Mouse (Mus musculus): Measurements from ENCODE around the gene Ddx42. TPM values are rescaled to one million over a fixed set of nuclear protein-coding genes. Genes with fewer than 3 reads are reported as not detected.
"Not testable (repeated sequence)": the region's sequence is repeated elsewhere in the genome, so short reads cannot be mapped to it uniquely, and the experiment has no call there.

Gene Ddx42
- total and polyA plus RNA-seq, 2 experiments from 2014 or later = 17.8 to 29.2 TPM

DNA sequence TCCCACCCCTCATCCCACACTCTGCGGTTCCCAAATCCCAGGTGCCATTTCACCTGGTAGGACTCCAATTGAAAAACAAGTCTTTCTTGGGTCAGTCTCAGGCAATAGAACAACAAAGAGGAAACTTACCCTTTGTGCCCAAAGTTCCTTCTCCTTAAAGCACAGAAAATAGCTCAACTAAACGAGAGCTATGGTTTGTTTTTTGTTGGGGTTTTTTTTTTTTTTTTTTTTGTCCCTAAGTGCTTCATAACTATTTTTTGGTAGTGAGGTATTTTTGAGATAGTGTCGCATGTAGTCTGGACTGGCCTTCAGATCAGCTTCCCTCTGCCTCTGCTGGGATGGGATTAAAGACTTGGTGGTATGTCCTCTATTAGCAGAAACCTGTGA, 22.6 kb upstream of the Ddx42 start:
- TF ChIP-seq EP300 (IDR thresholded peaks at IDR 0.05; ENCODE audit: low read depth) (no peak), CTCF (IDR thresholded peaks at IDR 0.05; ENCODE audit: low read depth) (no peak)
- ATAC-seq (ENCODE audit: insufficient read depth, low read depth) (no peak), DNase-seq (ENCODE audit: low spot score) (no peak)
- Histone ChIP-seq H3K27me3 (ENCODE audit: control insufficient read depth, insufficient read depth, low read length) (no peaks in the 10 kb centered on the region), H3K27ac (ENCODE audit: low read depth) (peak overlapping the region; percentile 80), H3K4me3 (ENCODE audit: low read depth, low read length) (peak overlapping the region; percentile 73), H3K9ac (replicated peaks; ENCODE audit: low read depth, low read length) (peak overlapping the region; percentile 62; the same call in 1 of the 2 replicates), H3K4me1 (ENCODE audit: control insufficient read depth, insufficient read depth) (peaks cover 4% of the 10 kb centered on the region), H3K4me2 (ENCODE audit: low read depth, low read length) (peak overlapping the region; percentile 76), H3K36me3 (replicated peaks; ENCODE audit: control insufficient read depth, insufficient read depth, low read length) (peaks cover 28% of the 10 kb centered on the region), H3K9me3 (replicated peaks; ENCODE audit: control insufficient read depth, low read length) (no peaks in the 10 kb centered on the region)
- 32% methylated on average over 3 of the region's 3 CpGs for WGBS

DNA sequence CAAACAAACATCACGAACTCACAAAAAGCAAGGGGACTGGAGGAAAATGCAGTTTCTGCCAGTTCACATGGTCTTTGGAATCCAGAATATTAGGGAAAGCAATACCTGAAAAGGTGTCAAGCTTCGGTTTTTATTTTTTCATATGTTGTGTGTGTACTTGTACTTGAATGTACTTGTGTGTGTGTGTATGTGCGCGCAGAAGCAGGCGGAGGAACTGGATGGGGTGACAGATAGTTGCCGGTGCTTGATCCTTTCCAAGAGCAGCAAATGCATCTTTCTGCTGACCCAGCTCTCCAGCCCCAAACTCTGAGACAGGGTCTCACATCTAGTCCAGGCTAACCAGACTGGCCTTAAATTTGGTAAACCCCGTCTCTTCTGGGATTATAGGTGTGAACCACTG, 21.8 kb upstream of the Ddx42 start:
- Histone ChIP-seq H3K9me3 (replicated peaks; ENCODE audit: control insufficient read depth, low read length) (no peaks in the 10 kb centered on the region), H3K27me3 (ENCODE audit: control insufficient read depth, insufficient read depth, low read length) (no peaks in the 10 kb centered on the region), H3K4me3 (ENCODE audit: low read depth, low read length) (no peak overlapping the region), H3K27ac (ENCODE audit: low read depth) (peak overlapping the region; percentile 34; the same call in 1 of the 2 replicates), H3K4me1 (ENCODE audit: control insufficient read depth, insufficient read depth) (peaks cover 4% of the 10 kb centered on the region), H3K4me2 (ENCODE audit: low read depth, low read length) (no peak overlapping the region), H3K9ac (replicated peaks; ENCODE audit: low read depth, low read length) (no peak overlapping the region), H3K36me3 (replicated peaks; ENCODE audit: control insufficient read depth, insufficient read depth, low read length) (peaks cover 32% of the 10 kb centered on the region)
- DNase-seq (ENCODE audit: low spot score) = no peak
- TF ChIP-seq CTCF (IDR thresholded peaks at IDR 0.05; ENCODE audit: low read depth) = no peak
- TF ChIP-seq EP300 (IDR thresholded peaks at IDR 0.05; ENCODE audit: low read depth) = no peak
- ATAC-seq (ENCODE audit: insufficient read depth, low read depth) = no peak
- 88% methylated on average over 7 of the region's 7 CpGs for WGBS

DNA sequence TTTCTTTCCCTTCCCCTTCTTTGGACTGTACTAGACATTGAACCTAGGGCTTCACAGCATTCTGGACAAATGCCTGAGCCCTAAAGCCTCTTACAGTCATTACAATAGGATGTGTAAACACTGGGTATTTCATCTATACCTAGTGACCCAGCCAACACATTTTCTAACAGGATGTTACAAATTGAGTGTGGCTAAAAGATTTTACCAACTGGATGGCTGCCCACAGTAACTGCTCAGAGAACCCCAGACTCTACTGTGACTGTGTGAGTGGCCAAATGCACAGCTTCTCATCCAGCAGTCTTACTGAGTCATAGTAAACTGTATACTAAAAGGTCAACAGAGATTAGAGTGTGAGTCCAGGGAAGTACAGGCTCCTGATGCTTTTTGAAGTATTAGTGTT, 21.4 kb upstream of the Ddx42 start:
- H3K9ac ChIP-seq (replicated peaks; ENCODE audit: low read depth, low read length) = no peak overlapping the region
- no peaks in the 10 kb centered on the region for H3K27me3 ChIP-seq (ENCODE audit: control insufficient read depth, insufficient read depth, low read length)
- no peak overlapping the region for H3K4me3 ChIP-seq (ENCODE audit: low read depth, low read length)

DNA sequence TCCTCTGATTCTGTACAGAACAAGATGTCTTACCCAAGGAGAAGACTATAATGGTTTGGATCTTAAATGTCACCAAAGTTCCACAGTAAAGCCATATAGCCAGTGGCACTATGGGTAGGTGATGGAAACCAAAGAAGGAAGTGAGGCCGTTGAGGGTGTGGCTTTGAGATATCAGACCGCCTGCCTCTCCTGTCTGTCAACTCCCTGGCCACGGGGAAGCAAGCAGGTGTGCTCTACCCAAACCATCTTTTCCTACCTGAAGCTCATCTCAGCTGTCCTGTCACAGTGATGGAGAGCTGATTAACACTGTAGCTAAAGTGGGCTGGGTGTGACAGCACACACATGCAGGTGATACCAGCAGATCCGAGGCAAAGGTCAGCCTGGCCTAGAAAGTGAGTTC, 18.4 kb upstream of the Ddx42 start:
- Histone ChIP-seq H3K4me3 (ENCODE audit: low read depth, low read length) (no peak overlapping the region), H3K27ac (ENCODE audit: low read depth) (no peak overlapping the region), H3K27me3 (ENCODE audit: control insufficient read depth, insufficient read depth, low read length) (no peaks in the 10 kb centered on the region), H3K9ac (replicated peaks; ENCODE audit: low read depth, low read length) (no peak overlapping the region), H3K4me1 (ENCODE audit: control insufficient read depth, insufficient read depth) (no peaks in the 10 kb centered on the region), H3K9me3 (replicated peaks; ENCODE audit: control insufficient read depth, low read length) (no peaks in the 10 kb centered on the region), H3K4me2 (ENCODE audit: low read depth, low read length) (no peak overlapping the region), H3K36me3 (replicated peaks; ENCODE audit: control insufficient read depth, insufficient read depth, low read length) (peaks cover 59% of the 10 kb centered on the region)
- WGBS = 73% methylated on average over 4 of the region's 4 CpGs
- no peak for TF ChIP-seq CTCF (IDR thresholded peaks at IDR 0.05; ENCODE audit: low read depth)
- TF ChIP-seq EP300 (IDR thresholded peaks at IDR 0.05; ENCODE audit: low read depth) = no peak
- ATAC-seq (ENCODE audit: insufficient read depth, low read depth) = no peak
- DNase-seq (ENCODE audit: low spot score) = no peak

More for the DNA sequence above, 21.4 kb upstream of the Ddx42 start:
- Histone ChIP-seq H3K4me1 (ENCODE audit: control insufficient read depth, insufficient read depth) (peaks cover 4% of the 10 kb centered on the region), H3K27ac (ENCODE audit: low read depth) (peak overlapping the region; percentile 34; the same call in 1 of the 2 replicates), H3K36me3 (replicated peaks; ENCODE audit: control insufficient read depth, insufficient read depth, low read length) (peaks cover 32% of the 10 kb centered on the region), H3K9me3 (replicated peaks; ENCODE audit: control insufficient read depth, low read length) (no peaks in the 10 kb centered on the region), H3K4me2 (ENCODE audit: low read depth, low read length) (no peak overlapping the region)
- TF ChIP-seq EP300 (IDR thresholded peaks at IDR 0.05; ENCODE audit: low read depth) (no peak), CTCF (IDR thresholded peaks at IDR 0.05; ENCODE audit: low read depth) (no peak)
- ATAC-seq (ENCODE audit: insufficient read depth, low read depth) (no peak), DNase-seq (ENCODE audit: low spot score) (no peak)

DNA sequence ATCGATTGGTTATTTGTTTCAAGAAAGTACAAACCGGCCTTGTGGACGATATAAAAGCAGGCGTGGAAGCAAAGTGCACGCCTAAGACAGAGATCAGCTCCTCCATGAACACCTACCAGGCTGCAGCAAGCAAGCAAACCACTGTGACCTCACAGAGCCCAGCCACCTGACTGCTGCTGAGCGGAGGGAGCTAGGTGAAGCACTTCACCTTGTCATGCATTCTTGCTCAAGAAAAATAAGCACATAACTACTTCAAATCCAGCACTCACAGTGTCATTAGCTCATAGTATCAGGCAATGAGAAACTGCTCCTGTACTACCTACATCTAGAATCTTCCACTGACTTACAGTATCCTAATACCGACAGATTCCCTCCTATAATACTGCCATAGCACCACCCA, 16.7 kb upstream of the Ddx42 start:
- H3K27me3 ChIP-seq (ENCODE audit: control insufficient read depth, insufficient read depth, low read length); H3K4me1 ChIP-seq (ENCODE audit: control insufficient read depth, insufficient read depth); DNase-seq (ENCODE audit: low spot score); ATAC-seq (ENCODE audit: insufficient read depth, low read depth); H3K27ac ChIP-seq (ENCODE audit: low read depth); H3K4me2 ChIP-seq (ENCODE audit: low read depth, low read length); H3K9ac ChIP-seq (replicated peaks; ENCODE audit: low read depth, low read length); H3K4me3 ChIP-seq (ENCODE audit: low read depth, low read length); H3K9me3 ChIP-seq (replicated peaks; ENCODE audit: control insufficient read depth, low read length): not testable (repeated sequence)
- 88% methylated on average over 7 of the region's 7 CpGs for WGBS
- peaks cover 75% of the 10 kb centered on the region for H3K36me3 ChIP-seq (replicated peaks; ENCODE audit: control insufficient read depth, insufficient read depth, low read length)

DNA sequence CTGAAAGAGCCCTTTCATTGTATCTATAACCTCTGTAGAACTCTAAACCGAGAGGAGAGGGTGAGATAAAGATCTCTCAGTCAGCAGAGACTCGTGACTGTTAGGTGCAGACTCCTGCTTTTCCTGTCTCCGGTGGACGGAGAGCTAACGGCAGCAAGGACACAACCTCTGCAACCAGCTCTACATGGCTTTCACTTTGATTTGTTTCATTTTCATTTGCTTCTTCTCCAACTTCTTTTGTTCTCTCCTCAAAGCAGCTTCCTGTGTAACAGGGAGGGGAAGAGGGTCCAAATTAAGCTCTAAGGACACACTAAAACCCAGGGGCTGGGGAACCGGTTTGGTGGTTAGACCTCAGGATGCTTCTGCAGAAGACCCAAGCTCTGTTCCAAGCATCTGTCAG, 16.0 kb upstream of the Ddx42 start:
- ATAC-seq (ENCODE audit: insufficient read depth, low read depth) (no peak), DNase-seq (ENCODE audit: low spot score) (no peak)
- Histone ChIP-seq H3K9me3 (replicated peaks; ENCODE audit: control insufficient read depth, low read length) (no peaks in the 10 kb centered on the region), H3K9ac (replicated peaks; ENCODE audit: low read depth, low read length) (no peak overlapping the region), H3K27me3 (ENCODE audit: control insufficient read depth, insufficient read depth, low read length) (no peaks in the 10 kb centered on the region), H3K4me3 (ENCODE audit: low read depth, low read length) (no peak overlapping the region), H3K4me2 (ENCODE audit: low read depth, low read length) (no peak overlapping the region), H3K27ac (ENCODE audit: low read depth) (no peak overlapping the region), H3K36me3 (replicated peaks; ENCODE audit: control insufficient read depth, insufficient read depth, low read length) (peaks cover 83% of the 10 kb centered on the region), H3K4me1 (ENCODE audit: control insufficient read depth, insufficient read depth) (no peaks in the 10 kb centered on the region)
- WGBS = 54% methylated on average over 6 of the region's 6 CpGs
- TF ChIP-seq CTCF (IDR thresholded peaks at IDR 0.05; ENCODE audit: low read depth) = no peak
- no peak for TF ChIP-seq EP300 (IDR thresholded peaks at IDR 0.05; ENCODE audit: low read depth)

All from heart, postnatal 0 days (tissue).